Mouse (Mus musculus) liver, embryonic 12.5 days (tissue): Measurements from ENCODE around the gene Barx2. TPM values are rescaled to one million over a fixed set of nuclear protein-coding genes. Genes with fewer than 3 reads are reported as not detected.

ENCODE experiments used
- ATAC-seq: fragments of 200-750 bp; cut with Nextera tagmentation; 2 replicates; pipeline ENCODE4 v1.8.0; 2017; ENCODE audit warnings: moderate number of reproducible peaks, mild to moderate bottlenecking, moderate library complexity
- H3K27ac ChIP-seq: fragments of 300-500 bp; sonication (generic); 2 replicates; pipeline ENCODE4 v1.5.1; 2016; ENCODE audit warnings: mild to moderate bottlenecking
- H3K27me3 ChIP-seq: fragments of 300-500 bp; sonication (generic); replicated peaks from 2 replicates; pipeline ENCODE4 v1.6.1; 2016; ENCODE audit warnings: mild to moderate bottlenecking, moderate library complexity
- H3K36me3 ChIP-seq: fragments of 300-500 bp; sonication (generic); 2 replicates; pipeline ENCODE4 v1.6.1; 2016; ENCODE audit warnings: mild to moderate bottlenecking, moderate library complexity
- H3K4me1 ChIP-seq: fragments of 300-500 bp; sonication (generic); 2 replicates; pipeline ENCODE4 v1.6.1; 2016
- H3K4me2 ChIP-seq: fragments of 300-500 bp; sonication (generic); 2 replicates; pipeline ENCODE4 v1.6.1; 2016; ENCODE audit warnings: mild to moderate bottlenecking, moderate library complexity
- H3K4me3 ChIP-seq: fragments of 300-500 bp; sonication (generic); 2 replicates; pipeline ENCODE4 v1.5.1; 2016; ENCODE audit warnings: mild to moderate bottlenecking, moderate library complexity
- H3K9ac ChIP-seq: fragments of 300-500 bp; sonication (generic); 2 replicates; pipeline ENCODE4 v1.6.1; 2016; ENCODE audit warnings: mild to moderate bottlenecking, moderate library complexity
- H3K9me3 ChIP-seq: fragments of 300-500 bp; sonication (generic); replicated peaks from 2 replicates; pipeline ENCODE4 v1.6.1; 2016; ENCODE audit warnings: mild to moderate bottlenecking, moderate library complexity
- WGBS: fragments of 180-500 bp; shearing (Covaris S2); methylation state at CpG from one replicate; pipeline ENCODE4 v1.1.7; 2016; ENCODE audit not compliant: insufficient replicate concordance; 5-methylcytosine and 5-hydroxymethylcytosine counted together
- polyA plus RNA-seq: library from polyadenylated mRNA; unstranded; fragments of >200 nt; fragmentation: Nextera tagmentation; extraction: Ambion mirVana; gene quantifications from 2 replicates; pipeline ENCODE4 v1.2.1, GENCODE M21; 2016

The Barx2 gene
- polyA plus RNA-seq, 1 experiment from 2014 or later: not detected

GRCm38 (mm10) chr9:31850706-31851105 lies 62.6 kb downstream of the Barx2 start:
- Histone ChIP-seq H3K9me3 (no peaks in the 10 kb centered on the region), H3K27me3 (no peaks in the 10 kb centered on the region), H3K4me3 (no peak overlapping the region), H3K9ac (no peak overlapping the region), H3K4me1 (no peaks in the 10 kb centered on the region), H3K27ac (no peak overlapping the region), H3K36me3 (no peaks in the 10 kb centered on the region), H3K4me2 (no peak overlapping the region)
- no peak for ATAC-seq
- WGBS: 71% methylated on average over 4 of the region's 4 CpGs

GRCm38 (mm10) chr9:31849387-31849786 lies 63.9 kb downstream of the Barx2 start:
- Histone ChIP-seq H3K4me3 (no peak overlapping the region), H3K4me1 (no peaks in the 10 kb centered on the region), H3K27ac (no peak overlapping the region), H3K4me2 (no peak overlapping the region), H3K36me3 (no peaks in the 10 kb centered on the region), H3K9me3 (no peaks in the 10 kb centered on the region), H3K9ac (no peak overlapping the region), H3K27me3 (no peaks in the 10 kb centered on the region)
- WGBS: 73% methylated on average over 7 of the region's 7 CpGs
- ATAC-seq: no peak

GRCm38 (mm10) chr9:31844614-31845013 lies 68.6 kb downstream of the Barx2 start:
- Histone ChIP-seq H3K4me2 (no peak overlapping the region), H3K36me3 (no peaks in the 10 kb centered on the region), H3K9me3 (no peaks in the 10 kb centered on the region), H3K4me1 (no peaks in the 10 kb centered on the region), H3K27ac (no peak overlapping the region), H3K27me3 (no peaks in the 10 kb centered on the region), H3K9ac (no peak overlapping the region), H3K4me3 (no peak overlapping the region)
- whole genome bisulfite sequencing: 66% methylated on average over 5 of the region's 5 CpGs
- no peak for ATAC-seq

GRCm38 (mm10) chr9:31841108-31841815 lies 72.0 kb downstream of the Barx2 start:
- Histone ChIP-seq H3K9me3 (no peaks in the 10 kb centered on the region), H3K4me3 (no peak overlapping the region), H3K27ac (no peak overlapping the region), H3K4me2 (no peak overlapping the region), H3K36me3 (no peaks in the 10 kb centered on the region), H3K27me3 (no peaks in the 10 kb centered on the region), H3K4me1 (no peaks in the 10 kb centered on the region), H3K9ac (no peak overlapping the region)
- WGBS: 43% methylated on average over 10 of the region's 10 CpGs
- ATAC-seq: no peak

GRCm38 (mm10) chr9:31840571-31840970 lies 72.7 kb downstream of the Barx2 start:
- Histone ChIP-seq H3K36me3 (no peaks in the 10 kb centered on the region), H3K4me3 (no peak overlapping the region), H3K27me3 (no peaks in the 10 kb centered on the region), H3K27ac (no peak overlapping the region), H3K9ac (no peak overlapping the region), H3K4me1 (no peaks in the 10 kb centered on the region), H3K9me3 (no peaks in the 10 kb centered on the region), H3K4me2 (no peak overlapping the region)
- ATAC-seq: no peak
- WGBS: 72% methylated on average over 4 of the region's 4 CpGs

- ATAC-seq: no peak
- Histone ChIP-seq H3K27ac (no peak overlapping the region), H3K4me3 (no peak overlapping the region), H3K9me3 (no peaks in the 10 kb centered on the region), H3K27me3 (no peaks in the 10 kb centered on the region), H3K36me3 (no peaks in the 10 kb centered on the region), H3K4me2 (no peak overlapping the region), H3K4me1 (no peaks in the 10 kb centered on the region), H3K9ac (no peak overlapping the region)
- 76% methylated on average over 3 of the region's 3 CpGs for WGBS
Measured at GRCm38 (mm10) chr9:31840037-31840436, 73.2 kb downstream of the Barx2 start.

GRCm38 (mm10) chr9:31839106-31840027 lies 73.9 kb downstream of the Barx2 start:
- ATAC-seq: no peak
- H3K27me3 ChIP-seq: no peaks in the 10 kb centered on the region
- 55% methylated on average over 15 of the region's 15 CpGs for WGBS
- H3K4me2 ChIP-seq: no peak overlapping the region
- no peaks in the 10 kb centered on the region for H3K36me3 ChIP-seq
- no peaks in the 10 kb centered on the region for H3K9me3 ChIP-seq
- no peaks in the 10 kb centered on the region for H3K4me1 ChIP-seq
- H3K9ac ChIP-seq: no peak overlapping the region
- no peak overlapping the region for H3K4me3 ChIP-seq
- no peak overlapping the region for H3K27ac ChIP-seq

GRCm38 (mm10) chr9:31838047-31838446 lies 75.2 kb downstream of the Barx2 start:
- WGBS: 63% methylated on average over 6 of the region's 6 CpGs
- no peaks in the 10 kb centered on the region for H3K36me3 ChIP-seq
- no peaks in the 10 kb centered on the region for H3K9me3 ChIP-seq
- no peak for ATAC-seq
- no peaks in the 10 kb centered on the region for H3K27me3 ChIP-seq
- H3K4me2 ChIP-seq: no peak overlapping the region
- no peak overlapping the region for H3K4me3 ChIP-seq
- no peak overlapping the region for H3K9ac ChIP-seq
- H3K4me1 ChIP-seq: no peaks in the 10 kb centered on the region
- no peak overlapping the region for H3K27ac ChIP-seq

- no peaks in the 10 kb centered on the region for H3K9me3 ChIP-seq
- no peak for ATAC-seq
- no peaks in the 10 kb centered on the region for H3K27me3 ChIP-seq
- 46% methylated on average over 2 of the region's 2 CpGs for WGBS
- H3K27ac ChIP-seq: no peak overlapping the region
- no peaks in the 10 kb centered on the region for H3K4me1 ChIP-seq
- no peak overlapping the region for H3K9ac ChIP-seq
- H3K4me2 ChIP-seq: no peak overlapping the region
- no peak overlapping the region for H3K4me3 ChIP-seq
- no peaks in the 10 kb centered on the region for H3K36me3 ChIP-seq
Measured at GRCm38 (mm10) chr9:31808753-31809152, 104.5 kb downstream of the Barx2 start.

- no peak for ATAC-seq
- Histone ChIP-seq H3K4me1 (no peaks in the 10 kb centered on the region), H3K4me3 (no peak overlapping the region), H3K36me3 (no peaks in the 10 kb centered on the region), H3K9ac (no peak overlapping the region), H3K27ac (no peak overlapping the region), H3K27me3 (no peaks in the 10 kb centered on the region), H3K9me3 (no peaks in the 10 kb centered on the region), H3K4me2 (no peak overlapping the region)
- 86% methylated on average over 1 of the region's 1 CpGs for WGBS
Measured at GRCm38 (mm10) chr9:31802641-31803040, 110.6 kb downstream of the Barx2 start.
